In the genomic region with DNA sequence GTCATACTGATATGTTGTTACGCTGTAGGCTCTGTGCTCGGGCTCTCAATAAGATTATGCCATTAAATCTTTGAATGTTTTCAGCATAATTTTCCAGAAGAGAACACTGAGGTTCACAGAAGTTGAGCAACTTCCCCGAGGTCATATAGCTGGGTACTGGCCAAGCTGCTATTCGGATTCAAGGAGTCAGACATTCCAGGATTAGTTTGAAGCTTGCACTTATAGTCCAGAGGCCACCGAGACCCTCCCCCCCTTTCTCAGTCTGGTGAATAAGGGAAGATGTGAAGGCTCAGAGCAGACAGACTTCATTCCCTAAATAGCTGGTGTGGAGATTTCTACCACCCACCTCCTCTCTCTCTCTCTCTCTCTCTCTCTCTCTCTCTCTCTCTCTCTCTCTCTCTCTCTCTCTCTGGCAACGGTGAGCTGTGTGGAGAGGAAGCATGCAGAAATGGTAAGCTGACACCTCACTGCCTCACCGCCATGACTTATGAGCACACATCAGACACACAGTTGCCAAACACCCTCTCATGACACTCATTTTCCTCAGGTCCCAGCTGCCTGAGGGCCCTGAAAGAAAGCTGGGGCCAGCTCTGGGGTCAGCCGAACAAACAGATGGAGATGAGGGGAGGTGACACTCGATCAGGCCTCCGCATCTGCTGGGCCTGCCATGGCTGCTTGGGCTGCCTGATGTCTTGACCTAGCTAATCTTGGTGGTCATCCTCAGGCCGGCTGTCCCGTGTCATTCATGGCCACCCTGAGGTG, we compare ENCODE assay signal across 11 mouse cellular contexts.
A peak's percentile ranks its signal among the peaks of the same experiment; 100 is the strongest.
DNase-seq lines count a peak whose midpoint lies in the region; ATAC-seq lines count a peak whose summit lies in the region.
"Had no signal": no experiment of that assay in that cellular context is flagged by ENCODE, and none has a peak within 500 bp of the region (broad histone marks: within the 10 kb centered on the region; RNA-seq: fewer than 3 reads in every experiment).

No protein-coding gene starts in this region.

- H3K27me3 ChIP-seq in kidney, embryonic 16.5 days (ENCODE audit: insufficient read depth, low read length), result no peaks in the 10 kb centered on the region
- H3K27me3 ChIP-seq: hindbrain, embryonic 15.5 days had no signal

- DNase-seq in kidney, postnatal 25 days, result no peak
- peak; percentile 18 for DNase-seq in Muller cell, postnatal 12 days (ENCODE audit: inconsistent ontology term)
- DNase-seq in adrenal gland, adult 8-10 months, result peak; percentile 54
- peak; percentile 40 for DNase-seq in fat pad, adult 2 months (ENCODE audit: extremely low read depth, low read depth, low spot score)
- no peak for DNase-seq in testis, postnatal 10 days (ENCODE audit: low spot score)
- DNase-seq: cerebellum, adult 11 months; forebrain, postnatal 0 days had no signal

- no peaks in the 10 kb centered on the region for H3K9me3 ChIP-seq in kidney, embryonic 16.5 days (ENCODE audit: low read length)
- H3K9me3 ChIP-seq: hindbrain, embryonic 15.5 days had no signal

- no peaks in the 10 kb centered on the region for H3K36me3 ChIP-seq in kidney, embryonic 16.5 days (ENCODE audit: insufficient read depth, low read length)
- H3K36me3 ChIP-seq: hindbrain, embryonic 15.5 days had no signal

- no peak overlapping the region for H3K4me2 ChIP-seq in kidney, embryonic 16.5 days (replicated peaks; ENCODE audit: low read depth, low read length)
- H3K4me2 ChIP-seq: hindbrain, embryonic 15.5 days; liver, embryonic 11.5 days had no signal

- ATAC-seq in kidney, embryonic 16.5 days (ENCODE audit: low FRiP score, low TSS enrichment), result 0 out of 2 replicates have a peak, but pooled peaks have one; percentile 51
- ATAC-seq in granulocyte monocyte progenitor cell, adult 5-6 weeks (replicated peaks; ENCODE audit: poor library complexity, severe bottlenecking), result no peak
- ATAC-seq: forebrain, postnatal 0 days had no signal

- peaks cover 9% of the 10 kb centered on the region; the same call in 1 of the 2 replicates for H3K4me1 ChIP-seq in kidney, embryonic 16.5 days (ENCODE audit: insufficient read depth, low read length)

- H3K4me3 ChIP-seq in kidney, embryonic 16.5 days (ENCODE audit: low read length), result no peak overlapping the region
- H3K4me3 ChIP-seq: hindbrain, embryonic 15.5 days had no signal

- no peak overlapping the region for H3K9ac ChIP-seq in kidney, embryonic 16.5 days (replicated peaks; ENCODE audit: low read length)
- H3K9ac ChIP-seq: forebrain, postnatal 0 days; hindbrain, embryonic 15.5 days had no signal

- 33% methylated on average over 12 of the region's 12 CpGs for WGBS in kidney, embryonic 16.5 days

- no peak overlapping the region for H3K27ac ChIP-seq in kidney, embryonic 16.5 days (ENCODE audit: low read length)
- H3K27ac ChIP-seq: hindbrain, embryonic 15.5 days had no signal

Comparison
In these comparisons a context has a peak if more than half of its experiments do, and no peak if none do; other contexts are left out.
1. DNase-seq: peak in Muller cell, postnatal 12 days (single experiment), adrenal gland, adult 8-10 months (single experiment) and fat pad, adult 2 months (single experiment); none in kidney, postnatal 25 days (0 of 2) and testis, postnatal 10 days (single experiment).